Mouse (Mus musculus): Measurements from ENCODE around the gene Trp53tg5.

- no peak for TF ChIP-seq CTCF (IDR thresholded peaks at IDR 0.05; ENCODE audit: low read depth)
- TF ChIP-seq EP300 (optimal IDR thresholded peaks at IDR 0.05), result no peak
Measured at GRCm38 (mm10) chr2:164441731-164442130, 31.8 kb downstream of the Trp53tg5 start.

All from stomach, postnatal 0 days (tissue).